Mouse (Mus musculus): ENCODE results near the gene Bmp5.

- TF ChIP-seq CTCF (conservative IDR thresholded peaks at IDR 0.05; ENCODE audit: insufficient read depth, insufficient read length, low read depth, low read length) (no peak), POLR2A (IDR thresholded peaks at IDR 0.05; ENCODE audit: low read depth, low read length) (no peak)
Measured at GRCm38 (mm10) chr9:75776153-75776552, 989 bp downstream of the Bmp5 start.

Data from kidney, adult 2 months (tissue).